Mouse (Mus musculus) left cerebral cortex, postnatal 14 days (tissue): Measurements from ENCODE around the gene Myo18b. TPM values are rescaled to one million over a fixed set of nuclear protein-coding genes. Genes with fewer than 3 reads are reported as not detected.

ENCODE experiments used
- DNase-seq, 2 experiments: peaks; one replicate each; pipeline ENCODE4 v3.0.0; 2021 to 2022; ENCODE audit warnings: low spot score in 2 of 2, mixed read lengths in 1 of 2
- intact Hi-C: fragments of 180-260 bp; cut with DNase I; formaldehyde crosslinking; loops from one replicate; pipeline ENCODE4 v1.15.1; 2025
- total RNA-seq, 2 experiments: library from RNA; stranded (reverse); gene quantifications; 2 replicates each; pipeline ENCODE4 v1.2.3; 2021

Gene Myo18b
- total RNA-seq, 2 experiments from 2014 or later = 2.8 to 3.0 TPM

DNA sequence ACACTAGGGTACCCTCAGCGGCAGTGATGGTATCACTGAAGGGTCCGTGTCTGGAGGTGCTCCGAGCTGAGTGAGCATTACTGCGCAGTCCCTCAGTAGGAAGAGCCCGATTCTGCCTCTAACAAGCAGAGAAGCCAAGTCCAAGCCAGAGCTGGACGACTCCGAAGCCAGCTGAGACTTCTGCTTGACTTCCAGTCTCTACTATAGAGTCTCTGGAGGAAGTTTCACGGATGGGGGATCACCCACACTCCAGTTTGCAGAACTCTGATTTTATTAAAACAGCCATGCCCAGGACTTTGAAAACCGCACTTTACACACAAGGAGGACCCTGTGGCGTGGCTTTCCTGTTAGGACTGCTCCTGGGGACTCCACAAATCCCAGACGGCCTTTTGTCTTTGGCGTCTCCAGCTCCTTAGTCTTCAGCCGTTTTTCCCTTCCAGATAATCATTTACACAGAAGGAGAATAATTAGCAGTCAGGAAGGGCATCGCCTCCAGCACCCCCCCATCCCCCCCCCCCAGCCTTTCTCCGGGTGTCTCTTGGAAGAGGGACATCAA lies 240.1 kb downstream of the Myo18b start:
- intact Hi-C loops = no loop called here
- DNase-seq = no peak

DNA sequence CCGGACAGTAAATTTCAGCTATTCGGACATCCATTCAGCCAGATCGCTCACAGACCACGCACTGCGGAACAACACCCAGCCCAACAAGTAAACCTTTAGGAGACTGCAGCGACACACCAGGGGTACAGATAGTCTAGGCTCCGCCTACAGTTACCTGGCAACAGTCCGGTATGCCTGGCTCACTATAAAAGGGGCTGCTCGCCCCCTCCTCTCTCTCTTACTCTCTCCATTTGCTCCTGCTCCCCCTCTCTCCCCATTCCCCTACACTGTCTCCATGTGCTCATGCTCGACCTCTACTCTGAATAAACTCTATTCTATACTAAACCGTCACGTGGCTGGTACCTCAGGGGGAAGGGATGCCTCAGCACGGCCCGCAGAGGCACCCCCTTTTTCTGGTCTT lies 240.6 kb downstream of the Myo18b start:
- DNase-seq = peak in 1 of 2 experiments; percentile 23
- intact Hi-C loops = no loop called here

DNA sequence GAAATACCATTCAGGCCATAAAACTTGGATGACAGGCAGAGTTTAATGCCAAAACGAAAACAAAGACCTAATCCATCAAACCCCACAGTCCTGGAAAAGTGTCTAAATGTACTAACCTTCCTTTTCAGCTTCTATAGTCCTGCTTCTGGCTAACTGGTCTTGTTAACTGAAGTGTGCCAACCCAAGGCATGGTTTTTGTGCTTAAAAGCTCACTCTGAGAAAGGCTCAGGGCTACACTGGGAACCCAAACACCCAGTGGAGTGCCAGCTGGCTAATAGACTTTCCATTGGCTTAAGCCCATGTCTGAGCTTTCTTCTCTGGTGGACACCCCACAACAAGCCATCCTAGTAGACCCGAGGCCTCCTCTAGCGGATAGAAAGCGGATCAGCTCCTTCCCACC lies 244.1 kb downstream of the Myo18b start:
- intact Hi-C loops = no loop called here

DNA sequence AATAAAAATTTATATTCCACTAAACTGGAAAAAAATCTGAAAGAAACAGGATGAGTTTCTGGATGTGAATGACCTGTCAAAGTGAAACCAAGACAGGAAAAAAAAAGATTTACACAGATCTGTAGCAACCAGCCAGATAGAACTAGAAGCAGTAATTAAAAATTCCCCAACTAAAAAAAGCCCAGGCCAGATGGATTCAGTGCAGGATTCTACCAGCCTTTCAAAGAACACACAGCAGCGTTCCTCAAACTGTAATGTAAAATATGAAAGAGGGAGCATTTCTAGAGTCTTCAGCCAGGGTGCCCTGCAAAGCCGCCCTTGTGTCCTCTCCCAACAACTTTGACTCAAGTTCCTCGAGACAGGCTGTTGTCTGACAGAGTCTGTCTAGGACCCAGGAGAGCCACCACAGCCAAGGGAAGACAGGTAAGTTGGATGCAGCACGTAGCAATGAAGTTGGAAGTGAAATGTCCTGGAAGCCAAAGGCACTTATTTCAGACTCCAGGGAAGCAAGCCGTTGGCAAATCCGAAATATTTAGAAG lies 246.9 kb downstream of the Myo18b start:
- DNase-seq = peak; percentile 41 to 71
- intact Hi-C loops = no loop called here

More for the DNA sequence above, 244.1 kb downstream of the Myo18b start:
- no peak for DNase-seq

DNA sequence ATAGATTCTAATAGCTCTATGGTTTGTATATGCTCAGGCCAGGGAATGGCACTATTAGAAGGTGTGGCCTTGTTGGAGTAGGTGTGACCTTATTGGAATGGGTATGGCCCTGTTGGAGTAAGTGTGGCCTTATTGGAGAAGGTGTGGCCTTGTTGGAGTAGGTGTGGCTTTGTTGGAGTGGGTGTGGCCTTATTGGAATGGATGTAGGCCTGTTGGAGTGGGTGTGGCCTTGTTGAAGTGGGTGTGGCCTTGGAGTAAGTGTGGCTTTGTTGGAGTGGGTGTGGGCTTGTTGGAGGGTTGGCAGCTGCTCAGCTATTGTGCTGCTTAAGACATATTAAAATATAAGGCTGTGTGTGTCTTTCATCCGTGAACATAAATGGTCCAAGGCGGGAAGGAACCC lies 249.3 kb downstream of the Myo18b start:
- DNase-seq = no peak
- intact Hi-C loops = no loop called here

DNA sequence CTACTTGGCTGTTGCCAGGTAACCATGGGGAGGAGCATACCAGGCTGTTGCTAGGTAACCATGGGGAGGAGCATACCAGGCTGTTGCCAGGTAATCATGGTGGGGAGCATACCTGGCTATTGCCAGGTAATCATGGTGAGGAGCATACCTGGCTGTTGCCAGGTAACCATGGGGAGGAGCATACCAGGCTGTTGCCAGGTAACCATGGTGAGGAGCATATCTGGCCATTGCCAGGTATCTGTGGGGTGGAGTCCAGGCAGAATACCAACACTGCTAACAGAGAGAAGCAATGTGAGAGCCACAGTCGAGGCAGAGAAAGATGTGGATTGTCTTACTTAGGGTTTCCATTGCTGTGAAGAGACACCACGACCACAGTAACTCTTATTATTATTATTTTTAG lies 250.6 kb downstream of the Myo18b start:
- DNase-seq = no peak
- intact Hi-C loops = no loop called here

DNA sequence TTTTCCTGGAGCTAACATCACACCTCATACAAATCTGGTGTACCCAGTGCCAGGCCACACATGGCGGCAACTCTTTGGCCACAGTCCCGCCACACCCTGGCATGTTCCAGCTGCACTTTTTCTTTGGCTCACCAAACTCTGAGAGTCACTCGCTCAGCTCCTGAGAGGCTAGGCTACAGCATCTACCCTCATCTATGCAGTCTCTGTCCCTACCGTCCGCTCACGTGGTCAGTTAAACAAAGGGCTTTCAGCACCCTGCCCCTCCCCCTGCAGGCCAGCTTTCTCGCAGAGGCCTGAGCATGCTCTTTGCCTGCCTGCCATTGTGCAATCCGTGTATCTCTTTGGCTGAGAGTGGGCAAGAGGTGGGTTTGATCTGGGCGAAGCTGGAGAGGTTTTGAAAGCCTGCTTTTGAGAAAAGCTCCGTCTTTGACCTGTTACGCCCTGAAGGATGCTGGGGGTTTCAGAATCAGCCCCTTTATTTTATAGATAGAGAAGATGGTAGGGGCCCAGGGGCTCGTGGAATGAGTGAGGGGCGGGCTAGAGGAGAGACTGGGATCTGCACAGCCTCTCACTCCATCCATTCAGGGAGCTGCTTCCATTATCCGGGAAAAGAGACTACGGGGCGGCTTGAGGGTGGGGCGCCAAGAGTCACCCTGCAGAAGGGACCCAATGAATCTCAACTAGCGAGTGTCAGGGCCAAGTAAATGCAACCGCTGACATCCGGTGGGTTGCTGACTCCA lies 252.5 kb downstream of the Myo18b start:
- intact Hi-C loops = loop anchor here (5.0 kb wide), 1 partner anchor 66 kb away; the partner anchor contains the start of gene Sez6l
- peak in 1 of 2 experiments; percentile 26 for DNase-seq

DNA sequence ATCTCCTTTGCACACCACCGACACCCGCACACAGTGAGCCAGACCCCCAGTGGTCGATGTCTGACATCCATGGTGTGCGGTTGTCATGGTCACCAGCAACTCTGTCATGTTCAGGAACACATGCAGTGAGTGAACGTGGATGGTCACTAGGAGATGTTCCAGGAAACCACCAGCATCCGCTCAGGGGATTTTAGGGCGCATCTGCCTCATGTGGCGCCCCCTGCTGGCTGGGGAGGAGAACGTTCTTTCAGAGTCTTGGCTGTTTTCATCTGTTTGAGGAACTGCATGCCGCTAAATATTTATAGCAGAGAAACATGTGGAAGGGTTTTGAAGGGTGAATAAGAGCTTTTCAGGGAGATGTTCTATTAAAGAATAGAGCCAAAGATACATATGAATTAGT lies 253.4 kb downstream of the Myo18b start:
- intact Hi-C loops = loop anchor here (5.0 kb wide), 1 partner anchor 65 kb away; the partner anchor contains the start of gene Sez6l
- DNase-seq = peak in 1 of 2 experiments; percentile 72

DNA sequence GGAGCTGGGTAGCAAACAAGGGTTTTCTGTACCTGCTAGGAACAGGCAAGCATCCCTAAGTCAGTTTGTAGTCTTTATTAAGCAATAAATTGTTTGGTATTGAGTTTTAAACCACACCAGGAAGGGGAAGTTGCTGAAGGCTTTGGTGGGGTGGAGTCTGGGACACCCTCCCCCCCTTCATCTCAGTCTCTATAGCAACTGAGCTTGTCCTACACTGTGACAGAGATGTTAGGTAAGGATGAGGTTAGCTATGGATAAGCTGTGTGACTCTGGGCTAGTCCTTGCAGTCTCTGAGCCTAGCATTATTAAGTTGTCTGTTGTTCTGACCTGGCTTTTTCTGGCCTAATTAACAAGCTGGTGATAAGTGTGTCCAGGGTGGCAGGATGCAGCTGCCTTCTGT lies 254.4 kb downstream of the Myo18b start:
- no peak for DNase-seq
- intact Hi-C loops = loop anchor here (5.0 kb wide), 1 partner anchor 64 kb away; the partner anchor contains the start of gene Sez6l

DNA sequence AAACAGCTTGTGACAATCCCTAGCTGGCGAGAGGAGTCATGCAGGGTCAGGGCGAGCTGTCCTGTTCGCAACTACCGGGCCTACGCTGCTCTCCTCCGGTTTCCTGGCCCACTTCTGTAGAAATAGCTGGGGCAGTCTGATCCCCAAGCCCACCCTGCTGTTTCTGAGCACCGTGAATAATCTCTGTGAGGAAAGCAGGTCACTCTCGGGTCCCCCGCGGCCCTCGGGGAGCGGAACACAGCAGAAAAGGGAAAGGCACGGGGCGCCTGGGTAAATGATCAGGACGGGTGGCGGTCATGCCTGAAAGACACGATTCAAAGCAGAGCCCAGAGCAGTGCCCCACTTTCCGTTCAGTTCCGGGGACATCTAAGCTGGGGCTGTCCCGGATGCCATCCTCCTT lies 255.0 kb downstream of the Myo18b start:
- intact Hi-C loops = loop anchor here (5.0 kb wide), 1 partner anchor 64 kb away; the partner anchor contains the start of gene Sez6l
- DNase-seq = no peak

DNA sequence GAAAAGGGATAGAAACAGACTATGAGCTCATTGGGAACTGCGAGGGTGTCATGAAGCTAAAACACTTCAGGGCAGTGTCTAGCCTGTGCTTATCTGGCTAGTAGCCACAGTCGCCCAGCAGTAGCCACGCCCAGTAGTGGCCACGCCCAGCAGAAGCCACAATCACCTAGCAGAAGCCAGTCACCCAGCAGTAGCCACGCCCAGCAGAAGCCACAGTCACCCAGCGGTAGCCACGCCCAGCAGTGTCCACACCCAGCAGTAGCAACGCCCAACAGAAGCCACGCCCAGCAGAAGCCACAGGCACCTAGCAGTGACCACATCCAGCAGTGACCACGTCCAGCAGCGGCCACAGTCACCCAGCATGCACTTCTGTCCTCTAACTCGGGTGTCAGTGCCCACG lies 255.5 kb downstream of the Myo18b start:
- intact Hi-C loops = loop anchor here (5.0 kb wide), 1 partner anchor 63 kb away; the partner anchor contains the start of gene Sez6l
- no peak for DNase-seq

Other genes with a start within 250 kb of the Myo18b start
- gene Grk3, start 119.4 kb upstream of the Myo18b start, total RNA-seq = 10 to 100 TPM; 59.1 to 59.7 TPM
- gene Crybb2, start 173.8 kb upstream of the Myo18b start, total RNA-seq = not detected
- gene Crybb3, start 185.2 kb upstream of the Myo18b start, total RNA-seq = 1 to 10 TPM; 3.4 to 4.2 TPM